Mouse (Mus musculus) left cerebral cortex, adult 9 months (tissue): ENCODE results near the gene Hmcn2.
A peak's percentile ranks its signal among the peaks of the same experiment; 100 is the strongest.

ENCODE experiments used
- DNase-seq, 2 experiments: peaks; one replicate each; pipeline ENCODE4 v3.0.0; 2022; ENCODE audit warnings: low spot score in 2 of 2

Hmcn2 gene

DNA sequence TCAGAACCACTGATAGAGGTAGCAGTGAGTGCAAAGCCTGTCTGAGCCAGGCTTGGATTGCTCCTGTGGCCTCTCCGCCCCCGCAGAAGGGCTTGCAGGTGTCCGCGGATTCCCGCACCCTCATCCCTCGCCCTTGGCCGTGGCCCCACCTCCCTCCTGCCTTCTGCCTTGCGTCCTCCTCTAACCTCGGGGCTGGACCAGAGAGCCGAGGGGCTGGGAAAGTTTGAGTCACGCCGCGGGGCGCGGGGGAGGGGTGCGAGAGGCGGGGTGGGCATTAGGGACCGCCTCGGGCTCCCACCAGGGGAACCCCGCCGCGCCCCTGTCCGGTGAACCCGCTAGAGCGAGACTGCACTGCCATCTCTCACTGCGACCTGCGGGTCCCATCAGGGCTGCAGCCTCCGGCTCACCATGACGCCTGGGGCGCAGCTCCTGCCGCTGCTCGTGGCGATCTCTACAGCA is at the start of gene Hmcn2:
Gene Hmcn2, plus strand, starts transcription at position 409 of the 459 bp plus-strand sequence.
- DNase-seq = no peak

- no peak for DNase-seq
Measured at GRCm38 (mm10) chr2:31267447-31267846, 46.8 kb upstream of the Hmcn2 start.

DNA sequence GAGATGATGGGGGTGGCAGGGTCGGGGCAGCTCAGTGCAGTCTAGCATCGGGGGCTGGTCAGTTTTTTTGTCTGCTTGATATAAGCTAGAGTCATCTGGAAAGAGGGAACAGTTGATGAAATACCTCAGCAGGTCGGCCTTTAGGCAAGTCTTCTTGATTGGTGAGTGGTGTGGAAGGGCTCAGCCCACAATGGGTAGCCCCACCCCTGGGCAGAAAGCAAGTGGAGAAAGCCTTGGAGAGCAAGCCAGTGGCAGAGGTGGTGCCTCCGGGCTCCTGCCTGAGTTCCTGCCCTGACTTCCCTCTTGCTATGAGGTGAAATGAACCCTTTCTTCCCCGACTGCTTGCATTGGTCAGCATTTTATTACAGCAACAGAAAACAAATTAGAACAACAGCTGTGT is 45.6 kb upstream of the Hmcn2 start:
- DNase-seq = no peak

GRCm38 (mm10) chr2:31269188-31269587 is 45.0 kb upstream of the Hmcn2 start:
- DNase-seq = no peak

DNA sequence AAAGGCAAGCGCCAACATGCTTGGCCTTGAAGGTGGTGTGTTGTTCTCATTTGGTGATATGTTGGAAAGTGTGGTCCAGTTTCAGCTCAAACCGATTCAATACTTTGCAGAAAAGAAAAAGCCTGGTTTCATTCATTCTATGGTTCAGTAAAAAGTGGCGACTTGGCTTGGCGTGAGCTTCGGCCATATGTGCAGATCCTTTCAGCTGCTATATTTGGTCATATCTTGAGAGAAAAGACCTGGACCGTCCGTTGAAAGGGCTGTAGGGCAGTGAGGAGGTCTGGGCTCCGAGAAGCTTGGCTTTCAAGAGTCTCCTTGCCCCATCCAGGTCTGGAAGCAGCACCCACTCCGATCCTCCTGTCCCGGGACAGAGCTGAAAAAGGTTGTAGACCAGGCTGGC is 44.4 kb upstream of the Hmcn2 start:
- DNase-seq = no peak

- no peak for DNase-seq
Measured at GRCm38 (mm10) chr2:31270470-31270869, 43.7 kb upstream of the Hmcn2 start.

DNA sequence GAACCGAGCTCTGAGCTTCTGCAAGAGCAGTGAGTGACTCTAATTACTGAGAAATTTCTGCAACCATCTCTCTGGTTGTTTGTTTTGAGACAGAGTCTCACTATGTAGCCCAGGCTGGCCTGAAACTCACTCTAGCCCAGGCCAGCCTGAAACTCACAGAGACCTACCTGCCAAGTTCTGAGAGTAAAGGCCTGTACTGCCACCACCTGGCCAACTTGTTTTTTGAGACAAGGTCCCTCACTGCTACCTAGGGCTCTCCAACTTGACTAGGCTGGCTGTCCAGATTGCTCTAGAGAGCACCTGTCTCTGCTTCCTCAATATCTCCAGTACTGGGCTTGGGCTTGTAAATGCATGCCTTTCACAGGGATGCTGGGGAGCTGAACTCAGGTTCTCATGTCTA is 43.1 kb upstream of the Hmcn2 start:
- DNase-seq = no peak

DNA sequence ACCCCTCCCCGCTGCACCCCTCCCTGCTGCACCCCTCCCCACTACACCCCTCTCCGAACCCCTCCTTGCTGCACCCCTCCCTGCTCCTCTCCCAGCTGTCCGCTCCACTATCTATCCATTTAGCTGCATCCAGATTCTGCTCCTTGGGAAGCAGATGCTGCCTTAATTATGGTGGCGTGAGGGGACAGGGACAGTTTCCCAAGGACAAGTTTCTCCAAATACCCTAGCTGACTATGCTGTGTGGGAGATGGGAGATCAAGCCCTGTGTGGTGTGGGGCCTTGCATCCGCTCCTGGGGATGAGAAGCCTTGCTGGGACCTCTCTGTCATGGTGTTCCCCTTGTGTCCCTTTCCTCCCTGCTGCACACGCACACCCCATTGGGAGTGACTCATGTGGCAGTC is 39.2 kb upstream of the Hmcn2 start:
- no peak for DNase-seq

GRCm38 (mm10) chr2:31277810-31278209 is 36.4 kb upstream of the Hmcn2 start:
- no peak for DNase-seq

- DNase-seq = no peak
Measured at GRCm38 (mm10) chr2:31278483-31278882, 35.7 kb upstream of the Hmcn2 start.

DNA sequence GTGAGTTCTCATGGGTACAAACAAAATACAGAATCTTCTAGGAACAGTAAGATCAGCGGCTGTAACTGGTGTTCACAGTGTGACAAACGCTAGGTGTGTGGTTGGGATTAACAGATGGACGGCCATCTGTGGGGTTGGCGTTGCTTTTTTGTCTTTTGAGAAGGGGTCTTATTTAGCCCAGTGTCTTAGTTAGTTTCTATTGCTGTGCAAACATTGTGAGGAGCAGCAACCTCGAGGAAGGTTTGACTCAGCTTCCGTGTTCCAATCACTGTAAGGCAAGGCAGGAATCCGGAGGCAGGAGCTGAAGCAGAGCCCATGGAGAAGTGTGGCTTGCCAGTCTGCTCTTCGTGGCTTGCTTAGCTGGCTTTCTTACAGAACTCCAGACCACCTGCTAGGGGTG is 33.1 kb upstream of the Hmcn2 start:
- DNase-seq = peak in 1 of 2 experiments; percentile 50

DNA sequence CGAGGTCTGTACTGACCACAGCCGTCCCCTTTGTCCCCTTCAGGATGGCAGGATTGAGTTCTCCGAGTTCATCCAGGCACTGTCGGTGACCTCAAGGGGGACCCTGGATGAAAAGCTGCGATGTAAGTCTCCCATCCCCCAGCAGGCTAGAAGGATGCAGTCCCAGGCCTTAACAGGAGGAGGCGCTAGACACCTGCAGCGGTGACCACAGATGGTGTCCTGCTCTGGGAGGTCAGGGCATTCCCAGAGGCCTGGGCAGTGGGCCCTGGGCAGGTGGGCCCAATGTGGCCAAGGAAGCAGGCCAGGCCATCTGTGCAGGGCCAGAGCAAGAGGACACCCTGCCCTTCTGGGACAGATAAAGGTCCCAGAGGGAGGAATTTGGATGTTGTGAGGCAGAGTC is 31.9 kb upstream of the Hmcn2 start:
- no peak for DNase-seq

GRCm38 (mm10) chr2:31282880-31283279 is 31.3 kb upstream of the Hmcn2 start:
- DNase-seq = no peak

DNA sequence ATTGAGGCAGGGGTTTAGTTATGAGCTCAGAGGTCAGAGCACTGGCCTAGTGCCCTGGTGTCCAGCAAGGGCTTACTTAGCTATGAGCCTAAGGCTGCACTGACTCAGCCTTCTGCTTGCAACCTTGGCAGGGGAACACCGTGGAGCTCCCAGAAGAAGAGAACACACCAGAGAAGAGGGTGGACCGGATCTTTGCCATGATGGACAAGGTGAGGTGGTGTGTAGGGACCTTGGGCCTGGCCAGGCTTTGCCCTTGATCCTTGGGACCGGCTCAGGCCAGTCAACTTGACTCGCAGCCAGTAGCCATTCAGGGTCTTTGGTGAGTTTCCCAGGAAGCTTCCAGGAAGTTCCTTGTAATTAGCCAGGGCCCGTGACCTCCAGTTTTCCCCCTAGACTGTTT is 29.7 kb upstream of the Hmcn2 start:
- DNase-seq = no peak

DNA sequence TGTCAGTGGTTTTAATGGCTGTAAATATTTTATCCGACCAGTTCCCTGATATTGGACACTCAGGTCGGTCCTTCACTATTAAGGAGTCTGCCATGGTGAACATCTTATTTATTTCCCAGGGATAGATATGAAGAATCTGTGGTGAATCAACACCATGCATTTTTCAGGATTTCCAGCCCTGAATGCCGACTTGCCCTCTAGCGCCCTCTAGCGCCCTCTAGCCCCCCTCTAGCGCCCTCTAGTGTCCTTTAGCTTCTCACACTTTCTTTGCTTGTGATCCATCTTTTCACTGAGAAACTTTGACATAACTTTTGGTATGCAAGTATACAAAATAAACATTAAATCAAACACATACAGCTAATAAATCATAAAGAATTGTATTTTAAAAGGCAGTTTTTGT is 22.8 kb upstream of the Hmcn2 start:
- peak in 1 of 2 experiments; percentile 70 for DNase-seq

DNA sequence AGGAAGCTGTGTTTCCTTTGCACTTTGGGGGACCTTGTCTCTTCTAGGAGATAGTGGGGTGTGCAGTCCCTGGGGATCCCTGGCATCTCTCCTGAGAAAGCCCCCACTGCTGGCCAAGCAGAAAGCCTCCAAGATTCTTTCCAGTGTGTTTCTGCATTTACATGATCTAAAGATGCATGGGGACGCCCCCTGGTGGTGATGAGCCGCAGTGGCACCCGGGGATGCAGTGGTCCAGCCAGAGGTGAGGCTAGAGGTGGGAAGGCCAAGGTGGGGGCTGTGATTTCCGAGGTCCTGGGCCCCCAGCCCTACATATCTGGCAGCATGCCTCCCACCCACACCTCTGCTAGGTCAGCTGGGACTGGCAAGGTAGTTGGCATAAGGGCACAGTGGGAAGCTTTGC is 19.2 kb upstream of the Hmcn2 start:
- peak in 1 of 2 experiments; percentile 85 for DNase-seq

DNA sequence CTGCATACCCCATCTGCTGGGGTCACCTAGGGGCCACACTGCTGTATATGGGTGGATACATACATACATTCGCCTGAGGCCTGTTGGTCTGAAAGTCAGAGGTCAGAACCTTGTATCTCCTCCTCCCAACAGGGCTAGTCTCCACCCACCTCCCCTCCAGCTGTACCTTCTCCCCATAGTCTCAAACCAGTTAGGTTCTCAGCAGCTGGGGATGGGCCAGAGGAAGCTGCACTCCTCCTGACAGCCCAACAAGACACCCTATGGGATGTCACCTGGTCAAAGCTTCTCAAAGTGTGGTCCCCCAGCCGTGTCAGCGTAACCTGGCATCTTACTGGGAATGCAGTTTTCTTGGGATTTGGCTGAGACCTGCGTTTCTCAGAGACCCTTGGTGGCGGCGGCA is 17.8 kb upstream of the Hmcn2 start:
- no peak for DNase-seq

DNA sequence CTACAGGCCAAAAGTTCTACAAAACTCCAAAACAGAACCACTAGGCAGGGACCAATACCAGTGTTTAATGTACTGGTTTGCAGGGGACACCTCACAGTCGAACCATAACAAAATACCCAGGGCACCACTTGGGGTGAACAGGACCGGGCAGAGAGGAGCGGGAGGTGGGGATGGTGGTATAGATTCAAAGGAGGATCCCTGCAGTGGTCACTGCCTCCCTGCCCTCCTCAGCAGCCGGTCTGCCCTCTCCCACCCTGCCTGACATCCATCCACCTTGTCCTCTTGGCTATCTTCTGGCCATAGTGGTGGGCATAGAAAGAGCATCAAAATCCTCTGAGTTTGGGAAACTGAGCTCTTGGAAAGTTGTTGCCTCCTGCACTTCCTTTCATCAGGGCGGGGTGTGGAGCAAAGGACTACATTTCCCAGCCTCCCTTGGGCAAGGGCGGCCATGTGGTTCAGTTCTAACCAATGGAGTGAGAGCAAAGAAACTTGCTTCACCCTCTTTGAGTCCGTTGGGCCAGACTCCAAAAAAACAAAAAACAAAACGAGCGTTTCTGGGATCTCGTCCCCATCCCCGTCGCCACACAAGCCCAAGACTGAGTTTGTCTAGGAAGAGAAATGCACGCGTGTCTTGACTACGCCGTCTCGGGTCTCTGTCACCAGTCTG is 16.5 kb upstream of the Hmcn2 start:
- peak in 1 of 2 experiments; percentile 57 for DNase-seq

DNA sequence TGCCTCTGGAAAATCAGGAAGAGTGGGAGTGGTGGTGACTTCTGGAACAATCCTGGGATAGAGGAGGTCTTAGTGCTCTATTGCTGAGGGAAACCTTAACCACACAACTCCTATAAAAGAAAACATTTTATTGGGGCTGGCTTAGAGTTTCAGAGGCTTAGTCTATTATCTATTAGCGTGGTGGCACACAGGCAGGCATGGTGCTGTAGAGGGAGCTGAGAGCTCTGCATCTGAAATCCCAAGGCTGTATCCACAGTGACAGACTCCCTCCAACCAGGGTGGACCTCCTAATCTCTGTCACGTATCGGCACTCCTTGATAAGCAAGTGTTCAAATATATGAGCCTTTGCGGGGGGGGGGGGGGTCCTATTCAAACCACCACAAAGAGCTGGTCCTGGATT is 15.4 kb upstream of the Hmcn2 start:
- DNase-seq = no peak

DNA sequence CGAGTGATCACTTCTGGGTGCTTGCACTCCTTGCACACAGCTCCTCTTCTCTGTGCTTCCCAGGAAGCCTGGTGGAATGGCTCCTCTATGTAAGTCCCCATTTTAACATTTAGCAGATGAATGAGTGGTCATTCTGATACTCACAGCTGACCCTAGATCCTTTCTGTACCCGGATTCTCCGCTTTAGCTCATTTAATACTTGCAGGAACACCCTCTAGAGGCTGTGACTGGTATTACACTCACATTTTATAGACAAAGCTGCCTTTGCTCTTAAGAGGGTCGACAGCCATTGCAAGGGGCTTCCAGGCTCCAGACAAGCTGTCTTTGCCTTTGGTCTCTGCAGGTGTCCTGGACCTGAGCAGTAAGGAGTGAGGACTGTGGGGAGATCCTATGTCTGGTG is 14.9 kb upstream of the Hmcn2 start:
- no peak for DNase-seq

GRCm38 (mm10) chr2:31299996-31300395 is 14.2 kb upstream of the Hmcn2 start:
- no peak for DNase-seq

GRCm38 (mm10) chr2:31303177-31303576 is 11.0 kb upstream of the Hmcn2 start:
- DNase-seq = no peak

DNA sequence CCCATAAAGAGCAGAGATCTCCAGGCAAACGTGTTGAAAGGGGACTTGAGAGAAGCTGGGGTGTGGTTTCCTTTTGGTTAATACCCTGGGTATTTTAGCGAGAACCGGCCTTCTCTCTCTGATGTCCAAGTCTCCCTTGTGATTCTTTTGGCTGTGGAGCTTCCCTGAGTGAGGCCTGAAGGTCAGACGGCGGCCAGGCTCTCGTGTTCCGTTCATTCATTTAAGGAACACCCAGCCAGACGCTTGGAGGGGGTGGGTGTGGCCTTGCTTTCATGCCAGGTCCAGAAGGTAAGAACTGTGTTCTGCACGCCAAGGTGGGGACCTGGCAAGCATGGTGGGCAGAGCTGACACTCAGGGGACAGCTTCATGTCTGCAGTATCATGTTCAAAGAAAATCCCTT is 10.0 kb upstream of the Hmcn2 start:
- DNase-seq = no peak
